Mouse (Mus musculus) hindbrain, embryonic 14.5 days (tissue): ENCODE measurements around the gene Vma21-ps. TPM values are rescaled to one million over a fixed set of nuclear protein-coding genes. Genes with fewer than 3 reads are reported as not detected.
"Not testable (repeated sequence)": the region's sequence is repeated elsewhere in the genome, so short reads cannot be mapped to it uniquely, and the experiment has no call there.

Experiments
- ATAC-seq: fragments of 200-750 bp; cut with Nextera tagmentation; 2 replicates; pipeline ENCODE4 v1.8.0; 2017; ENCODE audit warnings: moderate number of reproducible peaks, mild to moderate bottlenecking, moderate TSS enrichment, moderate library complexity; ENCODE audit not compliant: low FRiP score
- DNase-seq: peaks from one replicate; pipeline ENCODE4 v3.0.0-alpha.2; 2015; ENCODE audit warnings: low spot score
- H3K27ac ChIP-seq: fragments of 300-500 bp; sonication (generic); 2 replicates; pipeline ENCODE4 v1.5.1; 2014; ENCODE audit warnings: mild to moderate bottlenecking, moderate library complexity
- H3K27me3 ChIP-seq: fragments of 300-500 bp; sonication (generic); 2 replicates; pipeline ENCODE4 v1.6.1; 2014; ENCODE audit warnings: mild to moderate bottlenecking, low read length, mixed read lengths; ENCODE audit not compliant: control insufficient read depth, insufficient read depth
- H3K36me3 ChIP-seq: fragments of 300-500 bp; sonication (generic); replicated peaks from 2 replicates; pipeline ENCODE4 v1.6.1; 2014; ENCODE audit not compliant: control insufficient read depth, insufficient read depth
- H3K4me1 ChIP-seq: fragments of 300-500 bp; sonication (generic); replicated peaks from 2 replicates; pipeline ENCODE4 v1.6.1; 2014; ENCODE audit warnings: antibody characterized with exemption, low read length, mixed read lengths; ENCODE audit not compliant: control insufficient read depth, insufficient read depth
- H3K4me2 ChIP-seq: fragments of 300-500 bp; sonication (generic); replicated peaks from 2 replicates; pipeline ENCODE4 v1.6.1; 2014; ENCODE audit warnings: mild to moderate bottlenecking, moderate library complexity
- H3K4me3 ChIP-seq: fragments of 300-500 bp; sonication (generic); replicated peaks from 2 replicates; pipeline ENCODE4 v1.5.1; 2014; ENCODE audit warnings: mild to moderate bottlenecking, low read length
- H3K9ac ChIP-seq: fragments of 300-500 bp; sonication (generic); 2 replicates; pipeline ENCODE4 v1.6.1; 2014
- H3K9me3 ChIP-seq: fragments of 300-500 bp; sonication (generic); 2 replicates; pipeline ENCODE4 v1.6.1; 2016; ENCODE audit warnings: low read length; ENCODE audit not compliant: control insufficient read depth
- WGBS: fragments of 180-500 bp; shearing (Covaris S2); extraction: QIAGEN DNeasy Blood & Tissue Kit; methylation state at CpG from one replicate; pipeline ENCODE4 v1.1.7; 2014; 5-methylcytosine and 5-hydroxymethylcytosine counted together
- polyA plus RNA-seq: library from polyadenylated mRNA; unstranded; fragments of >200 nt; fragmentation: Nextera tagmentation; extraction: Ambion mirVana; gene quantifications from 2 replicates; pipeline ENCODE4 v1.2.1, GENCODE M21; 2014

The Vma21-ps gene
- polyA plus RNA-seq = not detected in 2 replicates

DNA sequence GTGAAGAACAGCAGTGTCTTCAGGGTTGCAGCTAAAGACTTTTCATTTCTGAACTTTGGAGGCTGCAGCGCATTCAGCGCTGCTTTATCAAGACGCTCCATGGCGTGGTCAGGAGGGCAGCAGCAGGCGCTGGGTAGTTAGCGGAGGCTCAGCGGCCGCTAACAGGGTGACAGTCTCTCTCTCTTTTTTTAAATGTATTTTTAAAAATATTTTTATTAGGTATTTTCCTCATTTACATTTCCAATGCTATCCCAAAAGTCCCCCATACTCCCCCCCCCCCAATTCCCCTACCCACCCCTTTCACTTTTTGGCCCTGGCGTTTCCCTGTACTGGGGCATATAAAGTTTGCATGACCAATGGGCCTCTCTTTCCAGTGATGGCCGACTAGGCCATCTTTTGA lies at the start of gene Vma21-ps:
Gene Vma21-ps, minus strand, starts transcription at position 101 of the 400 bp plus-strand sequence.
- H3K27me3 ChIP-seq, ATAC-seq, H3K4me1 ChIP-seq, H3K4me2 ChIP-seq, H3K27ac ChIP-seq, H3K36me3 ChIP-seq, H3K9me3 ChIP-seq, H3K9ac ChIP-seq, DNase-seq, H3K4me3 ChIP-seq: not testable (repeated sequence)
- WGBS = 98% methylated on average over 10 of the region's 10 CpGs

DNA sequence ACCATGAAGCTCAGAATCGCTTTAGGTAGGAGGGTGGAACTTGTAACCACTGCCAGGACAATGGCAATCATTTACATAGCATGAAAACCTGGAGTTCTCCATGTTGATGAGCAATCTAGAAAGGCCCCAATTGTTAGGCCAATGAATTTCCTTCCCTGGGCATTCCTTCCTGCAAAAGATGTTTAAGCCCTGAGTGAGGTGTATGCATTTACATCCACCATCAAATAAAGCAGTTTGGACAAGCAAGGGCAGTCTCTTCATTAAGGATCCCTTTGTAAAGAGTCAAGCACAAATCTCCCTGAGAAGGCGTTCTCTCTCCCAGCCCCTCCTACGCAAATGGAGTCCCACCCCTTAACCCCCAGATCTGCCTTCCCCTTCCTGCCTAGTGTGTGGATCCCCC lies 46.0 kb upstream of the Vma21-ps start:
- no peaks in the 10 kb centered on the region for H3K9me3 ChIP-seq
- H3K27me3 ChIP-seq = no peaks in the 10 kb centered on the region
- H3K27ac ChIP-seq = no peak overlapping the region
- ATAC-seq = no peak
- H3K9ac ChIP-seq = no peak overlapping the region
- H3K4me2 ChIP-seq = no peak overlapping the region
- WGBS = 79% methylated on average over 3 of the region's 3 CpGs
- no peaks in the 10 kb centered on the region for H3K4me1 ChIP-seq
- no peak for DNase-seq
- no peak overlapping the region for H3K4me3 ChIP-seq
- no peaks in the 10 kb centered on the region for H3K36me3 ChIP-seq

DNA sequence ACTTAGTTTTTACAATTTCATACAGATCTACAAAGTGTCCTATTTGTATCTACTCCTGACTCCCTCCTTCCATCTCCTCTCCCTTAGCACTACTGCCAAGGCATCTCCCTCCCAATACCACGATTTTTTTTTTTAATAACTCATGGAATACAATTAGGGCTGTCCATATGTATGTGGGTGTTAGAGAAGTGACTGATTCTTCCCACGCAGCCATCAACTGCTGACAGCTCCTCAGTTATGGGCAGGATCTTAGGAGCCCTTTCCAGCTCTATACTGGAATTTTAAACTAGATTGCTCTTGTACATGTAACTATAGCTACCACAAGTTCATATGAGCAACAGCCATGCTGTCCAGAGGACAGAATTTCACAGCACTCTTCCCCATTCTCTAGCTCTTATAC lies 33.6 kb upstream of the Vma21-ps start:
- no peak overlapping the region for H3K9ac ChIP-seq
- H3K4me1 ChIP-seq = no peaks in the 10 kb centered on the region
- H3K36me3 ChIP-seq = no peaks in the 10 kb centered on the region
- H3K27me3 ChIP-seq = no peaks in the 10 kb centered on the region
- H3K27ac ChIP-seq = no peak overlapping the region
- no peaks in the 10 kb centered on the region for H3K9me3 ChIP-seq
- no peak overlapping the region for H3K4me2 ChIP-seq
- H3K4me3 ChIP-seq = no peak overlapping the region
- no peak for DNase-seq
- WGBS = 76% methylated on average over 2 of the region's 2 CpGs
- ATAC-seq = no peak

DNA sequence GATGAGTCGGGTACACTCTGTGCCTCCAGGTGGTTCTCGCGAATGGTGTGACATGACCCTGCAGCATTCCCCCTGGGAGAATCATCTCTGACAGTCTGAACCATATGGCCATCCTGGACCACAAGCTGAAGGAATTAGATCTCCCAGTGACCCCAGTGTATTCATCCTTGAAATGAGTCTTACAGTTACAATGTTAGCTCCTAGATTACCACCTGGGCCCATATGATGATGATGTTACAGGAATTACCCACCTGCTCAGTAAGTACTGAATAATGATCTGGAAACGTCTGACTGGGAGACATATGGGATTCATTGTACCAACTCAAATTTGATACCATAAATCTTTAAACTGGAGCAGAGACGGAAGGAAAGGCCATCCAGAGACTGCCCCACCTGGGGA lies 29.4 kb upstream of the Vma21-ps start:
- Histone ChIP-seq H3K4me1 (no peaks in the 10 kb centered on the region), H3K36me3 (no peaks in the 10 kb centered on the region), H3K9me3 (no peaks in the 10 kb centered on the region), H3K4me2 (no peak overlapping the region), H3K27me3 (no peaks in the 10 kb centered on the region), H3K9ac (no peak overlapping the region), H3K27ac (no peak overlapping the region), H3K4me3 (no peak overlapping the region)
- ATAC-seq = no peak
- DNase-seq = no peak
- 69% methylated on average over 5 of the region's 5 CpGs for WGBS

DNA sequence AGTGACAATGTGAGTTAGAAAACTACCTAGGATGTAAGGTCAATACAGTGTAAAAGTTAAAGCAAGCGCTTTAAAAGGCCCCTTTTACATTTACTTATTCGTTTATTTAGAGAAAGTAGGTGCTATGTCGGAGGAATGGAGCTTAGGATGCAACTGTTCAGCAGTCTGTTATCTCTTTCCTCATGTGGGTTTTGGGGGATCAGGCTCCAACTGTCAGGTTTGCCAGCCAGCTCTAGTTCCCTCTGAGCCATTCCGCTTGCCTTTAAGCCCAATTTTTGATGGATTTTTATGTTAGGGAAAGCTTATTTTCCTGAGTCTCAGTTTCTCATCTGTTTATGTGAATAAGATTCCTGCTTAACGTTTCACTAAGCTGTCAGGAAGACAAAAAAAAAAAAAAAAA lies 22.3 kb upstream of the Vma21-ps start:
- Histone ChIP-seq H3K4me2 (no peak overlapping the region), H3K27ac (no peak overlapping the region), H3K4me3 (no peak overlapping the region), H3K27me3 (no peaks in the 10 kb centered on the region), H3K9me3 (no peaks in the 10 kb centered on the region), H3K4me1 (no peaks in the 10 kb centered on the region), H3K36me3 (no peaks in the 10 kb centered on the region), H3K9ac (no peak overlapping the region)
- ATAC-seq = no peak
- WGBS = 97% methylated on average over 5 of the region's 5 CpGs
- DNase-seq = no peak

DNA sequence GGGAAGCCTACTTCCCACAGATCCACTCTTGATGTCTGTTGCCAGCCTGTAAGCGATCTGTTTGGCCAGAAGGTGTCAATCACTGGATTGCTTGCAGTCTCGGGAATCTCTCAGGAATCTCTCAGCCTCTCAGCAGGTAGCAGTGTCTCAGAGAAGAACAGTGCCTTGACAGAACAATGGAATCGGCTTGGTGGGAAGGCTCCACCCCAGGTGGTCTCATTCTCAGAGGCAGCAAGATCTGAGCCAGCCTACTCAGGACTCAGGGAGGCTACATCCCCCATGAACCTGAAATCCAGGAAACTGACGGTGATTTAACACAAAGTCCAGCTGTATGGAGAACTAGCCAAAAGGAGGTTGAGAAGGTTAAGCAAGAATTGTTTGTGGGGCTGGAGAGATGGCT lies 20.5 kb upstream of the Vma21-ps start:
- no peaks in the 10 kb centered on the region for H3K27me3 ChIP-seq
- ATAC-seq (no peak), DNase-seq (no peak)
- 13% methylated on average over 4 of the region's 4 CpGs for WGBS
- H3K4me1 ChIP-seq = no peaks in the 10 kb centered on the region
- H3K9ac ChIP-seq = no peak overlapping the region
- no peaks in the 10 kb centered on the region for H3K9me3 ChIP-seq
- H3K4me3 ChIP-seq = no peak overlapping the region
- H3K4me2 ChIP-seq = no peak overlapping the region
- H3K27ac ChIP-seq = no peak overlapping the region
- H3K36me3 ChIP-seq = no peaks in the 10 kb centered on the region

DNA sequence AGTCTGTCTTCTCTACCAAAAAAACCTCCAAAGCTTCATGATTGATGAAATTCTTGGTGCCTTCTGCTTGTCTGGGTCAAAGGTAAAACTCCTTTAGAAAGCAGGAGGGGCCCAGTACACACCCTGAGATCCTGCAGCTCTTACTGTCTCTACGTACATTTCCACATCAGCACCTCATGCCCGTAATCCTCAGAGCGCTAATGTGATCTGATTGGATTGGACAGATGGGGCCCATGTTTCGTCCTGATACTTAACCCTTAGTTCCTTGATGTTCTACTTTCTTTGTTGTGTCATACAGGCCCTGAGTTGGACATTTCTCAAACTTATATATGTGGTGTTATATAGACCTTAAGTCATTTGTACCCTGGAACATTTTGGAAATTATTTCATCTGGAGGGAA lies 9.6 kb downstream of the Vma21-ps start:
- H3K4me3 ChIP-seq = no peak overlapping the region
- no peak overlapping the region for H3K4me2 ChIP-seq
- 89% methylated on average over 4 of the region's 4 CpGs for WGBS
- no peaks in the 10 kb centered on the region for H3K27me3 ChIP-seq
- 0 out of 2 replicates have a peak, but pooled peaks cover 4% of the 10 kb centered on the region for H3K36me3 ChIP-seq
- DNase-seq = no peak
- H3K9me3 ChIP-seq = no peaks in the 10 kb centered on the region
- H3K9ac ChIP-seq = no peak overlapping the region
- H3K4me1 ChIP-seq = no peaks in the 10 kb centered on the region
- ATAC-seq = no peak
- no peak overlapping the region for H3K27ac ChIP-seq

DNA sequence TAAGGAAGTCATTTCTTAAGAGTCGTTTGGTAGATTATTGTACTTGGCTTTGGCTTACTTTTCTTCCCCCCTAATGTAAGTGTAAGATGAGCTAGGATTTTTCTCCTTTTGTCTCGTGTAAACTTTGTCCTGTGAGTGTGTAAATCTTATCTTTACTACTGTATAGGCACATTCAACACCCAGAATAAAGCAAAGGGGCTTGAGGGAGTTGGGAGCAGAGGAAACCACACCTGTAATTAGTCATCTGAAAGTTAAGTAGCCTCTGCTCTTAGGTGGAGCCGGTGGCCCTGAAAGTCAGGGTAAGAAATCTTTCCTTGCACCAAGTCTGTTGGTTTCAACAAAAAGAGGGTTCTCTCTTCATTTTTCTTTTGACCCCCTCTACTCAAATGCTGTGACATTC lies 23.6 kb downstream of the Vma21-ps start:
- Histone ChIP-seq H3K4me3 (no peak overlapping the region), H3K9me3 (no peaks in the 10 kb centered on the region), H3K36me3 (0 out of 2 replicates have a peak, but pooled peaks cover 5% of the 10 kb centered on the region), H3K4me2 (no peak overlapping the region), H3K27ac (no peak overlapping the region), H3K4me1 (no peaks in the 10 kb centered on the region), H3K9ac (no peak overlapping the region), H3K27me3 (no peaks in the 10 kb centered on the region)
- DNase-seq (no peak), ATAC-seq (no peak)
- 97% methylated on average over 3 of the region's 3 CpGs for WGBS

DNA sequence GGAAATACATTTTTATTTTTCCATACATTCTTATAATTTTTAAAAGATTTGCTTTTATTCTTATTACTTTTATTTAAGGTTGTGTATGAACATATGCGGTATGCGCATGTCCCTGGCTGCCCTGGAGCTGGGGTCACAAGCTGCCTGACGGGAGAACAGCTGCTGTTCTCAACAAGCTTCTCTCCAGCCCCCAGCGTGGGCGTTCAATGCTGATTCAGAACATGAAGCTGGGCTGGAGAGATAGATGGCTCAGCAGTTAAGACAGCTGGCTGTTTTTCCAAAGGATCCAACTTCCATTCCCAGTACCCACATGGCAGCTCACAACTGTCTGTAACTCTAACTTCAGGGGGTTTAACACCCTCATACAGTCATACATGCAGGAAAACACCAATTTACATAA lies 35.7 kb downstream of the Vma21-ps start:
- Histone ChIP-seq H3K9ac (no peak overlapping the region), H3K27me3 (no peaks in the 10 kb centered on the region), H3K4me3 (no peak overlapping the region), H3K4me1 (no peaks in the 10 kb centered on the region), H3K36me3 (peaks cover 13% of the 10 kb centered on the region), H3K4me2 (no peak overlapping the region), H3K9me3 (no peaks in the 10 kb centered on the region), H3K27ac (no peak overlapping the region)
- WGBS = 81% methylated on average over 5 of the region's 5 CpGs
- no peak for ATAC-seq
- DNase-seq = no peak

DNA sequence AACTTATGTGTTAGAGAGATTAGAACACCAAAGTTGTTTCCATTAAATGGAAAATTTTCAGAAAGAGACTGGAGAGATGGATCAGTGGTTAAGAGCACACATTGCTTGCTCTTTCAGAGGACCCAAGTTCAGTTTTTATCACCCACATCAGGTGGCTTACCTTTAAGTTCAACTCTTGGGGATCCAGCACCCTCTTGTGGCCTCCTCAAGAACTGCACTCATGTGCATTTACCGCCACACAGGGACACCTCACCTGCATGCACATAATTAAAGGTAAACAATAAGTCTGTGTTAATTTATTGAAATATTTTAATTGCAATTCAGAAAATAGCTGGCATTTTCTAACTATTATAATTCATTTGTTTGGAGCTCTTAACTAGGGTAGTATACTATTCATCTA lies 37.3 kb downstream of the Vma21-ps start:
- Histone ChIP-seq H3K4me1 (no peaks in the 10 kb centered on the region), H3K9ac (no peak overlapping the region), H3K4me2 (no peak overlapping the region), H3K27me3 (no peaks in the 10 kb centered on the region), H3K9me3 (no peaks in the 10 kb centered on the region), H3K4me3 (no peak overlapping the region), H3K36me3 (peaks cover 18% of the 10 kb centered on the region), H3K27ac (no peak overlapping the region)
- DNase-seq = no peak
- ATAC-seq = no peak
- WGBS = 95% methylated on average over 1 of the region's 1 CpGs
